Mouse (Mus musculus) lung, adult 2 months (tissue): Measurements from ENCODE around the gene Usb1.

Experiments
- CTCF ChIP-seq: fragments of 200-500 bp; IDR thresholded peaks from 2 replicates; pipeline ENCODE4 v1.5.1; 2011; ENCODE audit warnings: mild to moderate bottlenecking, low read length, control low read depth; ENCODE audit not compliant: insufficient read depth
- POLR2A ChIP-seq: fragments of 200-500 bp; IDR thresholded peaks from 2 replicates; pipeline ENCODE4 v1.6.1; 2011; ENCODE audit warnings: low read depth, mild to moderate bottlenecking, control low read depth, low read length, borderline replicate concordance; ENCODE audit errors: extremely low read depth

DNA sequence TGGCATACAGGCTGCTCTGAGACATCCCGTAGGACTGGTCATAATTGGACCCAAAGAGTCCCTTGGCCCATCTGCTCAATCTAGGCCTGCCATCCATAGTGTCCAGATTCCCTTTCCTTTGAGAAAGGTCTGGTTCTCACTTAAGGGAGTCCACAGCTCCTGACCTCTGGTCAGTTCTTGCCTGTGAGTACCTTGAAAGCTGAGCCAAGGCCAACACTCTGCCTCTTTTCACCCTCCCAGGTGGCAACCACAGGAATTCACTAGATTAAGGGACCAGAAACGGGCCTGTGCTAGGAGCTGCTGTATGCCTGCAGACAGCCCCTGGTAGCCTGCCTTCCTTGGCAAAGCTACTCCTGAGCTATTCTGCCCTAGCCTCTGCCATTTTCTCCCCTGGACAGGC is 22.5 kb downstream of the Usb1 start:
- TF ChIP-seq CTCF: no peak
- TF ChIP-seq POLR2A: no peak
